Mouse (Mus musculus) thymus, adult 2 months (tissue): ENCODE measurements around the gene Eef1a1.

Source experiments
- CTCF ChIP-seq: fragments of 200-500 bp; IDR thresholded peaks from 2 replicates; pipeline ENCODE4 v1.5.1; 2012; ENCODE audit warnings: mild to moderate bottlenecking, control low read depth, low read length, moderate library complexity, borderline replicate concordance; ENCODE audit not compliant: control insufficient read depth, poor library complexity, insufficient read depth; ENCODE audit errors: extremely low read depth
- POLR2A ChIP-seq: fragments of 200-500 bp; IDR thresholded peaks from 2 replicates; pipeline ENCODE4 v1.6.1; 2012; ENCODE audit warnings: mild to moderate bottlenecking, low read length, control low read depth, moderate library complexity; ENCODE audit not compliant: control insufficient read depth, poor library complexity, insufficient read depth; ENCODE audit errors: extremely low read depth

DNA sequence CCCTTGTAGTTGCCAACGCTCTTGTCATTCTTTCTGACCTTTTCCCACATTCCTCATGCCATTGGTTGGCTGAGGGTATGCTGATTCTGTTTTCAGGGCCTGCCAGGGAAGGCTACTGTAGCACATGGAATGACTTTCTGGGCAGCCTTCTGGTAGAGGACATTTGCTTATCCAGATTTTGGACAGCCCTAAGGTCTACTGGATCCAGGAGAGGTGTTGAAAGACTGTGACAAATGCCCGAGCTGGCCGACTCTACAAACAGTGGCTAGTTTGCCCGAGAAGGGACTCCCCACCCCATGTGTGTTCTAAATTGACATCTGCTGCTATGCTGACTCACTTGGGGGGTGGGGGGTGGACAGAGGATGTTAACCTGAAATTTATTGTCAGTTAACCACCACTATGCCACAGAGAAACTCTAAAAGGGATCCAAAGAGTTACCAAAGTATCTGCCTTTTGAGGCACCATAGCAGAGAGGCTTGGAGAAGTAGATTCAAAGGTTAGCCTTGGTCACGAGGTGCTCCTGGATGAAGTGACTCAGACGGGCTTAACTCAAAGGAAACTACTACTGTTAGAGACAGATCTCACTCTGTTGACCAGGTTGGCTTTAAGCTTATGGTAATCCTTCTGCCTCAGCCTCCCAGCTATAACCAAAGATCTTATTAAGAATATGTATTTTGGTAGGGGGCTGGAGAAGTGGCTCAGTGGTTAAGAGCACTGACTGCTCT, 25.0 kb upstream of the Eef1a1 start:
- TF ChIP-seq CTCF (no peak), POLR2A (no peak)
